ENCODE assay signal across 8 mouse cellular contexts in the genomic region with DNA sequence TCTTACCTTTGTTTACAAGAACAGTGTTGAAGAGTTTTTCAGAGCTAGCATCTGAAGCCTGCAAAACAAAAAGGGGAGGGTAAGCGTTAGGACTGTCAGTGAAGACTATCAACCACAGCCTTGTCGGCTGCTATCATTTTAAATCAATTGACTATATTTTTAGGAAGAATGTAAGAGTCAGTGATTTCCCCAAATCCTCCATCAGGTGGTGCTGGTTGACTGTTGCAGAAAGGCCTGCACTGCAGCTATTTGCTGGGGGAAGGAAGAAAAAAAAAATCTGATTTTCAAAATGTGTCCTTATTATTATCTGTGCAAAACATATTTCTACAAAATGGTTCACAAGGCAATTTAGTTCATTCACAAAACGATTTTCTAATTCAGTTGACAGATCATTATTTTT.
DNase-seq lines count a peak whose midpoint lies in the region; ATAC-seq and TF ChIP-seq lines count a peak whose summit lies in the region.

No protein-coding gene starts in this region.

- H3K27me3 ChIP-seq in heart, embryonic 12.5 days (replicated peaks), result no peaks in the 10 kb centered on the region
- H3K27me3 ChIP-seq in hindbrain, embryonic 13.5 days, result no peaks in the 10 kb centered on the region
- H3K27me3 ChIP-seq in limb, embryonic 15.5 days, result no peaks in the 10 kb centered on the region

- peak; percentile 52 for DNase-seq in heart, adult 8-10 months (ENCODE audit: low spot score)
- DNase-seq in MN1 (ENCODE audit: low spot score), result peak; percentile 82
- peak; percentile 70 for DNase-seq in retina, postnatal 1 day
- no peak for DNase-seq in ovary, adult 18-20 months (ENCODE audit: low spot score)

- peak; percentile 85 for TF ChIP-seq CTCF in cortical plate, adult 2 months (IDR thresholded peaks at IDR 0.05; ENCODE audit: extremely low read depth, insufficient read depth, low read length)

- no peak overlapping the region for H3K4me2 ChIP-seq in heart, embryonic 12.5 days
- H3K4me2 ChIP-seq in hindbrain, embryonic 13.5 days, result peak overlapping the region; percentile 69
- H3K4me2 ChIP-seq in limb, embryonic 15.5 days, result peak overlapping the region; percentile 19; the same call in 1 of the 2 replicates

- TF ChIP-seq POLR2A in cortical plate, adult 2 months (IDR thresholded peaks at IDR 0.05; ENCODE audit: extremely low read depth, insufficient read depth, low read length), result no peak

- WGBS in heart, embryonic 12.5 days, result 33% methylated on average over 3 of the region's 3 CpGs
- 20% methylated on average over 3 of the region's 3 CpGs for WGBS in hindbrain, embryonic 13.5 days
- whole genome bisulfite sequencing in limb, embryonic 15.5 days, result 24% methylated on average over 3 of the region's 3 CpGs

- no peak overlapping the region for H3K27ac ChIP-seq in heart, embryonic 12.5 days (ENCODE audit: poor library complexity, severe bottlenecking)
- H3K27ac ChIP-seq in cortical plate, adult 2 months (ENCODE audit: insufficient read depth, low read length), result no peak overlapping the region
- H3K27ac ChIP-seq in hindbrain, embryonic 13.5 days, result peak overlapping the region; percentile 70
- no peak overlapping the region for H3K27ac ChIP-seq in limb, embryonic 15.5 days

- H3K9ac ChIP-seq in heart, embryonic 12.5 days, result no peak overlapping the region
- H3K9ac ChIP-seq in hindbrain, embryonic 13.5 days, result peak overlapping the region; percentile 70
- H3K9ac ChIP-seq in limb, embryonic 15.5 days, result no peak overlapping the region

- H3K36me3 ChIP-seq in heart, embryonic 12.5 days, result peaks cover 7% of the 10 kb centered on the region; the same call in 1 of the 2 replicates
- H3K36me3 ChIP-seq in hindbrain, embryonic 13.5 days, result peaks cover 3% of the 10 kb centered on the region; the same call in 1 of the 2 replicates
- H3K36me3 ChIP-seq in limb, embryonic 15.5 days, result peaks cover 12% of the 10 kb centered on the region

- peaks cover 17% of the 10 kb centered on the region for H3K4me1 ChIP-seq in heart, embryonic 12.5 days (replicated peaks)
- peaks cover 2% of the 10 kb centered on the region; the same call in 1 of the 2 replicates for H3K4me1 ChIP-seq in cortical plate, adult 2 months (ENCODE audit: control insufficient read depth, insufficient read depth, low read length)
- H3K4me1 ChIP-seq in hindbrain, embryonic 13.5 days (replicated peaks), result peaks cover 66% of the 10 kb centered on the region
- peaks cover 42% of the 10 kb centered on the region for H3K4me1 ChIP-seq in limb, embryonic 15.5 days

- H3K9me3 ChIP-seq in heart, embryonic 12.5 days (replicated peaks), result no peaks in the 10 kb centered on the region
- H3K9me3 ChIP-seq in hindbrain, embryonic 13.5 days, result no peaks in the 10 kb centered on the region
- H3K9me3 ChIP-seq in limb, embryonic 15.5 days, result no peaks in the 10 kb centered on the region

- ATAC-seq in heart, embryonic 12.5 days (ENCODE audit: insufficient number of reproducible peaks, low FRiP score), result no peak
- ATAC-seq in hindbrain, embryonic 13.5 days (ENCODE audit: low FRiP score), result no peak
- no peak for ATAC-seq in limb, embryonic 15.5 days (ENCODE audit: insufficient number of reproducible peaks, low FRiP score, low TSS enrichment, low read depth)

- H3K4me3 ChIP-seq in heart, embryonic 12.5 days, result no peak overlapping the region
- H3K4me3 ChIP-seq in cortical plate, adult 2 months (ENCODE audit: insufficient read depth, low read length), result no peak overlapping the region; the same call in 1 of the 2 replicates
- peak overlapping the region; percentile 43 for H3K4me3 ChIP-seq in hindbrain, embryonic 13.5 days
- no peak overlapping the region for H3K4me3 ChIP-seq in limb, embryonic 15.5 days
